Mouse (Mus musculus) adrenal gland, adult (tissue): ENCODE measurements at regions not wholly inside any gene's neighbourhood (a gene's known extent, or its start where the extent isn't known, plus 50 kb on each side); places are given as distances from the start of the nearest gene placed in this dataset.

Source experiments
- DNase-seq, 2 experiments: peaks; one replicate each; pipeline ENCODE4 v3.0.0; 2022 to 2023; ENCODE audit warnings: low spot score in 1 of 2; ENCODE audit not compliant: inconsistent age in 2 of 2

- no peak for DNase-seq
Observed at GRCm38 (mm10) chr16:55691069-55691468, 147.6 kb downstream of the Nfkbiz start.

- DNase-seq, result peak in 1 of 2 experiments; percentile 20
Observed at GRCm38 (mm10) chr16:55663946-55664345, 174.8 kb downstream of the Nfkbiz start.

GRCm38 (mm10) chr16:55636667-55637450 lies 201.8 kb downstream of the Nfkbiz start:
- no peak for DNase-seq

- DNase-seq, result peak in 1 of 2 experiments; percentile 43
Observed at GRCm38 (mm10) chr16:55636224-55636623, 202.5 kb downstream of the Nfkbiz start.

- no peak for DNase-seq
Observed at GRCm38 (mm10) chr16:55634691-55635090, 204.0 kb downstream of the Nfkbiz start.

GRCm38 (mm10) chr16:55632220-55632619 lies 206.5 kb downstream of the Nfkbiz start:
- DNase-seq, result no peak

GRCm38 (mm10) chr16:55631637-55632036 lies 207.1 kb downstream of the Nfkbiz start:
- no peak for DNase-seq

GRCm38 (mm10) chr16:55631048-55631447 lies 207.7 kb downstream of the Nfkbiz start:
- DNase-seq, result no peak

- no peak for DNase-seq
Observed at GRCm38 (mm10) chr16:55627531-55627930, 211.2 kb downstream of the Nfkbiz start.

- DNase-seq, result no peak
Observed at GRCm38 (mm10) chr16:55623422-55623821, 215.3 kb downstream of the Nfkbiz start.

- DNase-seq, result no peak
Observed at GRCm38 (mm10) chr16:55619731-55620130, 219.0 kb downstream of the Nfkbiz start.

GRCm38 (mm10) chr16:55617958-55618357 lies 220.7 kb downstream of the Nfkbiz start:
- DNase-seq, result no peak

- DNase-seq, result no peak
Observed at GRCm38 (mm10) chr16:55617506-55617905, 221.2 kb downstream of the Nfkbiz start.

GRCm38 (mm10) chr16:55616408-55617120 lies 222.1 kb downstream of the Nfkbiz start:
- DNase-seq, result no peak

- peak; percentile 31 to 55 for DNase-seq
Observed at GRCm38 (mm10) chr16:55612873-55613272, 225.8 kb downstream of the Nfkbiz start.

- peak; percentile 52 to 83 for DNase-seq
Observed at GRCm38 (mm10) chr16:55612001-55612400, 226.7 kb downstream of the Nfkbiz start.

GRCm38 (mm10) chr16:55611172-55611571 lies 227.5 kb downstream of the Nfkbiz start:
- no peak for DNase-seq

GRCm38 (mm10) chr16:55608361-55608760 lies 230.3 kb downstream of the Nfkbiz start:
- peak; percentile 27 to 61 for DNase-seq

GRCm38 (mm10) chr16:55606447-55607239 lies 232.1 kb downstream of the Nfkbiz start:
- DNase-seq, result peak in 1 of 2 experiments; percentile 72

- DNase-seq, result no peak
Observed at GRCm38 (mm10) chr16:55603611-55604010, 235.1 kb downstream of the Nfkbiz start.

GRCm38 (mm10) chr16:55589382-55589956 lies 249.2 kb downstream of the Nfkbiz start:
- DNase-seq, result no peak
